Comparison of ENCODE assay signal across 25 mouse cellular contexts in the genomic region with DNA sequence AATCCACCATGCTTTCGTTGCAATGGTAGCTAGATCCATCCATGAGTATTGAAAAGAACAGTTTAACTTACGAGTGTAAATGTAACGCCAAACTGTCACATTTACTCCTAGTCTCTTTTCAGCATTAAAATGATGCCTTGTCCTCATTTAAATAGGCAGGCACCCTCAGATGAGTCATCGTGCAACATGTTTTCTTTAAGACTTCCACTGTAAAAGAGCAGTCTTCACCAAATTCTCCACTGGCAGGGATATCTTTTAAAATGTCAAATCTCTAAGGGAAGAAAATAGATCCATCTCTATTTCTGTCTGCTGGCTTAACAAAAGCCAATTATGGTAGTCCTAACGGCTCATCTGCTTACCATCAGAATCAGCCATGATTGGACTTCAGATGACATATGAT.
"Had no signal": no experiment of that assay in that cellular context is flagged by ENCODE, and none has a peak within 500 bp of the region (broad histone marks: within the 10 kb centered on the region; RNA-seq: fewer than 3 reads in every experiment).

No protein-coding gene starts in this region.

- ATAC-seq: intestine, postnatal 0 days; liver, embryonic 12.5 days; midbrain, embryonic 13.5 days; midbrain, embryonic 16.5 days had no signal

- DNase-seq: kidney, adult 8-10 months; kidney, postnatal 10 days; kidney, postnatal 36 days; liver; lung, adult 18-20 months; lung, postnatal 10 days; lung, postnatal 36 days; retina, postnatal 1 day; right cerebral cortex, postnatal 14 days; right cerebral cortex, postnatal 4 days; thymus, postnatal 25 days had no signal

- H3K4me3 ChIP-seq: kidney, embryonic 15.5 days; limb, embryonic 10.5 days; limb, embryonic 13.5 days; liver, embryonic 12.5 days; liver, embryonic 15.5 days; lung, embryonic 15.5 days; megakaryocyte, embryonic 14.5 days; midbrain, embryonic 10.5 days; midbrain, embryonic 13.5 days; myocyte; neural tube, embryonic 13.5 days had no signal

- H3K27ac ChIP-seq: kidney, embryonic 15.5 days; limb, embryonic 10.5 days; limb, embryonic 13.5 days; liver, embryonic 12.5 days; liver, embryonic 15.5 days; lung, embryonic 15.5 days; midbrain, embryonic 10.5 days; midbrain, embryonic 13.5 days; neural tube, embryonic 13.5 days; stomach, postnatal 0 days had no signal
